Mouse (Mus musculus) heart, embryonic 15.5 days (tissue): ENCODE data around the gene Lin28b. TPM values are rescaled to one million over a fixed set of nuclear protein-coding genes. Genes with fewer than 3 reads are reported as not detected.

Experiments
- ATAC-seq: fragments of 200-750 bp; cut with Nextera tagmentation; replicated peaks from 2 replicates; pipeline ENCODE4 v1.8.0; 2017; ENCODE audit warnings: low read depth, moderate TSS enrichment; ENCODE audit not compliant: insufficient number of reproducible peaks, insufficient read depth, low FRiP score
- H3K27ac ChIP-seq: fragments of 300-500 bp; sonication (generic); 2 replicates; pipeline ENCODE4 v1.5.1; 2015; ENCODE audit warnings: mild to moderate bottlenecking, inconsistent platforms
- H3K27me3 ChIP-seq: fragments of 300-500 bp; sonication (generic); 2 replicates; pipeline ENCODE4 v1.6.1; 2015; ENCODE audit warnings: inconsistent platforms
- H3K36me3 ChIP-seq: fragments of 300-500 bp; sonication (generic); 2 replicates; pipeline ENCODE4 v1.6.1; 2015; ENCODE audit warnings: mild to moderate bottlenecking, inconsistent platforms
- H3K4me1 ChIP-seq: fragments of 300-500 bp; sonication (generic); replicated peaks from 2 replicates; pipeline ENCODE4 v1.6.1; 2015; ENCODE audit warnings: inconsistent platforms
- H3K4me2 ChIP-seq: fragments of 300-500 bp; sonication (generic); 2 replicates; pipeline ENCODE4 v1.6.1; 2015; ENCODE audit warnings: inconsistent platforms, mild to moderate bottlenecking, moderate library complexity
- H3K4me3 ChIP-seq: fragments of 300-500 bp; sonication (generic); 2 replicates; pipeline ENCODE4 v1.5.1; 2015; ENCODE audit warnings: mild to moderate bottlenecking, inconsistent platforms
- H3K9ac ChIP-seq: fragments of 300-500 bp; sonication (generic); 2 replicates; pipeline ENCODE4 v1.6.1; 2015; ENCODE audit warnings: mild to moderate bottlenecking, inconsistent platforms
- H3K9me3 ChIP-seq: fragments of 300-500 bp; sonication (generic); replicated peaks from 2 replicates; pipeline ENCODE4 v1.6.1; 2016; ENCODE audit warnings: inconsistent platforms
- WGBS: fragments of 180-500 bp; shearing (Covaris S2); methylation state at CpG from one replicate; pipeline ENCODE4 v1.1.7; 2015; ENCODE audit warnings: mixed read lengths; 5-methylcytosine and 5-hydroxymethylcytosine counted together
- polyA plus RNA-seq: library from polyadenylated mRNA; unstranded; fragments of >200 nt; fragmentation: Nextera tagmentation; extraction: Ambion mirVana; gene quantifications from 2 replicates; pipeline ENCODE4 v1.2.1, GENCODE M21; 2015

The Lin28b gene
- 2.2 and 3.5 TPM in 2 replicates for polyA plus RNA-seq

DNA sequence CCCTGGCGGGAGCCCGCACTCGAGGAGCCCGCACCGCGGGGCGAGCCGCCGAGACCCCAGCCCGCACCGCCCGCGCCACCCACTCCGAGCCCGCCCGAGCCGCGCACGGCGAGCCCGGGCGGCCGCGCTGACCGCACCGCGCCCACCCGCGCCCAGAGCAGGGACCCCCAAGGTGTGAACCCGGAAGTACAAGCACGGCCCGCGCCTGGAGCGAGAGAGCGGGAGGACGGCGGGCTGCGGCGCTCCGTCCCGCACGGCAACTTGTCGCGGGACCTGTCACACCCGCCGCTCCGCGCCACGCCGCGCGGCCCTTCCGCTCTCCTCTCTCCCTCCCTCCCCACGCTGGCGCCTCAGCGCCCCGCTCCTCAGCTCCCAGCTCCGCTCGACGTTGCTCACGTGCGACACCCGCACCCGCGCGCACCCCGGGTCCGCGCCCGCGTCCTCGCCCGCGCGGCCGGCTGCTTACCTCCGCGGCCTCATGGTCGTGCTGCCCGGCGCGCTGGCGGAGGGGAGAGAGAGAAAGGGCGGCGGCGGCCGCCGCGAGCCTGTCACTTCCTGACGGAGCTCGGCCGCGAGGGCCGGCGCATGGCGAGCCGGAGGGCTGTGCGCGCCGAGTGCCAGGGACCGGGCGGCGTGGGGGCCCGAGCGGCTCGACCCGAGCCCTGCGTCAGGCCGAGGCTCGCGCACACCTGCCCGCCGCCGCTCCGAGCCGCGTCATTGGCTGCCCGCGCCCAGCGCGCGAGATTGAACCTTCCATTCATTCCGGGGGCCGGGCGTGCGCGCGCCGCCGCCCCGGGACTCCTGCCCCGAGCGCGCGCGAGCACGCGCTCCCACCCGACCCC lies at the start of gene Lin28b:
Lin28b (minus strand) TSS at position 635 of the 842 bp plus-strand sequence.
- Histone ChIP-seq H3K9ac (peak within 1 kb of the TSS; percentile 47), H3K36me3 (no peaks in the 10 kb centered on the region), H3K4me2 (peak within 1 kb of the TSS; percentile 98), H3K4me3 (peak within 1 kb of the TSS; percentile 76), H3K4me1 (peaks cover 12% of the 10 kb centered on the region), H3K27ac (no peak within 1 kb of the TSS), H3K27me3 (peaks cover 27% of the 10 kb centered on the region), H3K9me3 (no peaks in the 10 kb centered on the region)
- under 1% methylated on average over 126 of the region's 139 CpGs for WGBS
- ATAC-seq, result peak; percentile 80

DNA sequence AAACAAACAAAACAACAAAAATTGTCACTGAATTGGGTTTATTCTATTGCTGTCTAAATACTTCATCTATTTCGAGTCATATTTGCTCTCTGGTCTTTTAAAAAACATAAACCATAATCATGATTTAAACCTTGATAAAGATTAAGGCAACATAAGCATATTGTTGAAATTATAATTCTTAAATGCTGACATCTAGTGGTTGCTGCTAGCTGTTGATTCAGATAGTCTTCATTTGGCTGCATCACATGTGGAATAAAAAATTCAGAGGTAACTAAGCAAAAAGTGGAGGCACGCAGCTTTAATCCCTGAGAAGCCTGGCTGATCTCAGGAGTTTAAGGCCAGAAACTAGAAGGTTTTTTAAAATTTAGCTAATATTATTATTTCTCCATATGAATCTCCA lies 25.6 kb upstream of the Lin28b start:
- H3K4me1 ChIP-seq, result no peaks in the 10 kb centered on the region
- ATAC-seq, result no peak
- H3K36me3 ChIP-seq, result no peaks in the 10 kb centered on the region
- H3K27me3 ChIP-seq, result no peaks in the 10 kb centered on the region
- H3K9ac ChIP-seq, result no peak overlapping the region
- H3K9me3 ChIP-seq, result no peaks in the 10 kb centered on the region
- H3K4me3 ChIP-seq, result no peak overlapping the region
- H3K4me2 ChIP-seq, result no peak overlapping the region
- 53% methylated on average over 2 of the region's 2 CpGs for WGBS
- no peak overlapping the region for H3K27ac ChIP-seq

DNA sequence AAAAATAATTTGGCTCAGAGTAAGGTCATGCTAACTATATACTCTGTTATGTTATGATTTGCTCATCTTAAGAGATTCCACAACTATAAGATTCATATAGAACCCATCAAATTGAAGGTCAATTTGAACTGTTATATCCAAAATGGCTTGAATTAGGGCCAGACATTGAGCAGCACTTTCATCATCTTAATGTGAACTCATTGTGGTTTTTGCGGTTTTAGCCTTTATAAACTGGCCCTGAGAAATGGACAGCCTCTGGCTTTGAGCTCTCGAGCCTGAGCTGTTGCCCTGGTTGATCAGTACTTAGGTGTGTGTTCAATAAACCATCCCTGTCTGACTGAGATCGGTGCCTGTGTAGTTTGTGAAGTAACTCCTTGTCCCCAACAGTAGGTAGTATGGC lies 24.5 kb upstream of the Lin28b start:
- 73% methylated on average over 3 of the region's 3 CpGs for WGBS
- no peak overlapping the region for H3K4me2 ChIP-seq

DNA sequence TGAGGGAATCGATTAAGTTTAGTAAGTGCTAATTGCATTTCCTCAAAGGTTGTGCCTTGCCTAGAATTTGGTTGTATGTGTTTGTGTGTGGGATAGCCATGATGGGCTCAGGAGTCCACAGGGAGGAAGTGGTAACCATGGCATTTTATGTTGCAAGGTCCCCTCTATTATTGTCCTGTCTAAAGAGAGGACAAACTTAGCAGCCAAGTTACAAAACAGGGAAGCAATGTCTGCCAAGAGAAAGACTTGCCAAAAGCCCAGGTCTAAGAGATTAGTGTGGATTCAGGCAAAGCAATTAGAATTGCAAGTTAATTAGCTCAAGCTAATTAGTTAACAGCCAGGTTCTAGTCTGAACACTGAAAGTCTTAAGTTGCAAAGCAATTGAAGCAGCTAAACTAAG lies 14.1 kb upstream of the Lin28b start:
- Histone ChIP-seq H3K4me1 (no peaks in the 10 kb centered on the region), H3K27ac (no peak overlapping the region), H3K36me3 (no peaks in the 10 kb centered on the region), H3K27me3 (no peaks in the 10 kb centered on the region), H3K9me3 (no peaks in the 10 kb centered on the region), H3K4me2 (no peak overlapping the region), H3K4me3 (no peak overlapping the region), H3K9ac (no peak overlapping the region)
- no peak for ATAC-seq
- 82% methylated on average over 1 of the region's 1 CpGs for WGBS

More for the DNA sequence above, 24.5 kb upstream of the Lin28b start:
- H3K4me3 ChIP-seq, result no peak overlapping the region
- no peaks in the 10 kb centered on the region for H3K36me3 ChIP-seq
- no peaks in the 10 kb centered on the region for H3K9me3 ChIP-seq
- H3K9ac ChIP-seq, result no peak overlapping the region
- H3K27ac ChIP-seq, result no peak overlapping the region
- no peaks in the 10 kb centered on the region for H3K27me3 ChIP-seq
- ATAC-seq, result no peak
- H3K4me1 ChIP-seq, result no peaks in the 10 kb centered on the region

DNA sequence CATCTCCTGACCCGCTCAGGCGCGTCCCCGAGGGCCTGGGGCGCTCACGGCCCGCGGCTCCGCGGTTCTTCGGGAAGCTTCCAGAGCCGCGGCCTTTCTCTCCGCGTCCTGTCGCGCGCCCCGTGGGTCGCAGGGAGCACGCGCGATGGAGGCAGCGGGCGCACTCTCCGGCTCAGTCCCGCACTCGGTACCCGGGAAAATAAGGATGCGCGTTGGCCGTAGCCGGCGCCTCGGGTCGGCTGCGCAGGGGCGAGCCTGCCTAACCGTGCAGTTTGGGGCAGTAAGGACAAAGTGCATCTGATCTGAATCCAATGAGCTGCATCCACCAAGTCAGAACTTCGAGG lies 380 bp upstream of the Lin28b start:
- Histone ChIP-seq H3K9ac (peak overlapping the region; percentile 47), H3K36me3 (no peaks in the 10 kb centered on the region), H3K27me3 (peaks cover 27% of the 10 kb centered on the region), H3K4me3 (peak overlapping the region; percentile 76), H3K4me2 (peak overlapping the region; percentile 98), H3K4me1 (peaks cover 12% of the 10 kb centered on the region), H3K9me3 (no peaks in the 10 kb centered on the region), H3K27ac (no peak overlapping the region)
- WGBS, result under 1% methylated on average over 36 of the region's 40 CpGs
- ATAC-seq, result 0 out of 2 replicates have a peak, but pooled peaks have one; percentile 56

DNA sequence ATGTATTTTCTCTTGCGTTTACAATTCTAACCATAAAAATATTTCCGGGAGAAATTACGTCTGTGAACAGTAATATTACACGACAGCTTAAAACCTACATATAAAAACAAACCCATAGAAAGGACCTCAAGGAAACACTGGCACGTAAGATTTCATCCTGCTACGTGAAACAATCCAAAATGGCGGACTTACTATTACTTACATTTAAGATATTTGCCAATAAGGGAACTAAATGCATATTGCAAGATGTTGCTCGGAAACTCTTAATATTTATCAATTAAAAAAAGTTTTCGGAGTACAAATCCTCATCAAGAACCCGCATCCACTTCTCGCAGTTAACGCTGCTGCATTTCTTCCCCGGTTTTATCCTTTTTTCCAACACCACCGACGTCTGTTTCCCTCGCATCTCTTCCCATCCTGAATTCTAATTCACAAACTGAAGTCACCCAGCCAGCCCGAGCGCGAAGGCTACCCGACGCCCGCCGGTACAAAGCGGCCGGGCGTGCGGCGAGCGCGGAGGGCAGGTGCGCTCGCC lies 902 bp downstream of the Lin28b start:
- H3K4me3 ChIP-seq, result peak overlapping the region; percentile 76
- H3K36me3 ChIP-seq, result no peaks in the 10 kb centered on the region
- ATAC-seq, result peak; percentile 67; the same call in 1 of the 2 replicates
- H3K4me1 ChIP-seq, result peaks cover 12% of the 10 kb centered on the region
- no peak overlapping the region for H3K27ac ChIP-seq
- peaks cover 27% of the 10 kb centered on the region for H3K27me3 ChIP-seq
- peak overlapping the region; percentile 98 for H3K4me2 ChIP-seq
- WGBS, result 2% methylated on average over 32 of the region's 32 CpGs
- peak overlapping the region; percentile 47 for H3K9ac ChIP-seq
- H3K9me3 ChIP-seq, result no peaks in the 10 kb centered on the region

DNA sequence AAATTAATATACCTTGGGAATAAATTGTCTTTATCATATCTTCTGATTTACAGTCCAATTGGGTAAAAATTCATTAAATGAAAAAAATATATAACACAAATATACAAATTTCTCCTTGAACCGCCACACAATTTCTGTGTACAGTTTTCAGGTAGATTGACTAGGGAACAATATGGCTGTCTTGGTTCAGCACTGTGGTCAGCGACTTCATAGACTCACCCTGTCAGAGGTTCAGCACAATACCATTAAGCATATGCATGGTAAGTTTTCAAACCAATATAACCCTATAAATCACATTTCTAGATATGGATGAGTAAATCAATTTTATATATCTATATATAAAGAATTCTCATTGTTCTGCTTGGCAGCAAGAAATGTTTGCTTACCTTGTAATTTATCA lies 3.0 kb downstream of the Lin28b start:
- H3K36me3 ChIP-seq, result no peaks in the 10 kb centered on the region
- H3K27me3 ChIP-seq, result peaks cover 21% of the 10 kb centered on the region
- no peak overlapping the region for H3K4me3 ChIP-seq
- ATAC-seq, result no peak
- peaks cover 12% of the 10 kb centered on the region for H3K4me1 ChIP-seq
- H3K4me2 ChIP-seq, result no peak overlapping the region
- no peaks in the 10 kb centered on the region for H3K9me3 ChIP-seq
- no peak overlapping the region for H3K27ac ChIP-seq
- H3K9ac ChIP-seq, result no peak overlapping the region
- 47% methylated on average over 2 of the region's 2 CpGs for WGBS

DNA sequence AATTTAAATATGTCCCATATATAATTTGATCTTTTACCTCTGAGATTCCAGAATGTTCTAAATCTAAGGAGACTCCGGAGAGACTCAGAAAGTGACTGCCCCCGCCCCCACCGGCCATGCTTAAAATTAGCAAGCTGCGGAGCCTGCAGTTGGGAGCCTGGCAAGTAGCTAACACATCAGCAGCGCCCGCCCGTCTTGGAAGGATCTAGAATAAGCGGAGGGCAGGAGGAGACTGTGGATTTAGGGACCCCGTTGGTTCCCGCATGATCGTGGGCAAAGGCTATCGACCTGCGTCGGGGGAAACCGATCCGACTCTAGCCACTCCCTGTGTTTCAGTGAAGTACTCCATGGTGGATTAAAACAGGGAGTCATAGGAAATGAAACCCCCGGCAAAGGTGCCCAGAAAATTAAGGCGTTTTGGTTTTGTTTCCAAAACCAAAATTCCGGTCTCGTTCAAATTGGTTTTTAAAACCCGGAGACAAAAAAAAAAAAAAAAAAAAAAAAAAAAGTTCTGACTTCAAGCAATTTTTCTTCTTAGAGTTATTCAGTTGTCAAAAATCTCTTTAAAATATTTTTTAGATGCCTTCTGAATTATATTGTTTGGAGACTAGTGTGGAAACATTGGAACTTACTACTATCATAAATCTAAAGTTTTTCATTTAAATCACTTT lies 12.4 kb downstream of the Lin28b start:
- 0 out of 2 replicates have a peak, but pooled peaks have one; percentile 22 for ATAC-seq
- Histone ChIP-seq H3K27me3 (peaks cover 2% of the 10 kb centered on the region; the same call in 1 of the 2 replicates), H3K4me1 (peaks cover 12% of the 10 kb centered on the region), H3K36me3 (no peaks in the 10 kb centered on the region), H3K9ac (peak overlapping the region; percentile 50), H3K9me3 (no peaks in the 10 kb centered on the region), H3K4me3 (peak overlapping the region; percentile 57), H3K4me2 (peak overlapping the region; percentile 77), H3K27ac (no peak overlapping the region)
- 2% methylated on average over 21 of the region's 21 CpGs for WGBS

DNA sequence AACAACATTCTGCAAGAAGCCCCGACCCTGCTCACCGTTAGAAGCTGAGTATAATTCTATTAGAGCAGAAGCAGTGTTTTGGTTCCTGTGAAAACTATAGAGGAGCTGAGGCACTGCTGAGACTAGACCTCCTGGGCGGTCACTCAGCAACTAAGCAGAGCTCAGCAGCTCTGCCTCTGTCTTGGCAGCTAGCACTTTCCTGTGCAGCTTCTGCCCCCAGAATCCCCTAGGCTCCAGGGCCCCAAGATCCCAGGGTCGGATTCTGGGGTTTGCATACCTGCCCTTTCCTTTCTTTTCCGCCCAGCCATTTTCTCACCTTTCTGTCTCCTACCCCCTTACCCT lies 13.1 kb downstream of the Lin28b start:
- H3K27ac ChIP-seq, result no peak overlapping the region

DNA sequence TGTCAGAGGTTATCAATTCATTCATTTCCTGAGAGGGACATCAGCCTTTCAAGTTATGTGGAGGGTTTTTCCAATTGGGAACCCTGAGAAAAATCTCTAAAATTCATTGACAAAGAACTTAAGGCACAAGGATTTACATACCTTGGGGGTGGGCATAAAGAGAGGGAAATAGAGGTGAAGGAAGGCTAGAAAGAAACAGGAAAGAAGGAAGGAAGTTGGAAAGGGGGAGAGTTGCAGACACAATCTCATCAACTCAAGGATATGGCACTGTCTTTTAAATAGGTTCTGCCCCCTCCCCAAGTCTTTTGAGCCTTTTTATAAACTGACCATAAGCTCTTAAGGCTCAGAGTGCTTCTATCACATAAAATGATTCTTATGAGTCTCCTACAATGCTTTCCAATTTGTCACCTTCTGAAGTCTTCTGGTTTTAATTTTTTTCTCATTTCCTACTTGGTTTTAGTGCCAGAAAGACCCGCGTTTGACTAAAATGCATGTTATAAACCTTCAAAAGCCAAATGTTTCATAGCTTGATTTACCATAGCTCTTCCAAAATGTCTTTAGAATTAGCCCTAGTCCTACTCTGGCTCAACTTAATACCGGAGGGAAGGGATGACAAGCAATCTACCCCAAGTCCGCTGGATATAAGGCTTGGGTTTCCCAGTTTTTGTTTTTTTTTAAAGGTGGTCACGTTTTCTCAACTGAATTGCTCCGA lies 13.6 kb downstream of the Lin28b start:
- 16% methylated on average over 6 of the region's 6 CpGs for WGBS
- Histone ChIP-seq H3K4me1 (peaks cover 15% of the 10 kb centered on the region), H3K27ac (no peak overlapping the region), H3K4me3 (peak overlapping the region; percentile 57), H3K36me3 (no peaks in the 10 kb centered on the region), H3K9me3 (no peaks in the 10 kb centered on the region), H3K4me2 (peak overlapping the region; percentile 77), H3K27me3 (peaks cover 2% of the 10 kb centered on the region; the same call in 1 of the 2 replicates), H3K9ac (no peak overlapping the region)
- ATAC-seq, result no peak

More for the DNA sequence above, 13.1 kb downstream of the Lin28b start:
- Histone ChIP-seq H3K9me3 (no peaks in the 10 kb centered on the region), H3K9ac (no peak overlapping the region), H3K27me3 (peaks cover 2% of the 10 kb centered on the region; the same call in 1 of the 2 replicates), H3K4me3 (peak overlapping the region; percentile 57), H3K36me3 (no peaks in the 10 kb centered on the region), H3K4me1 (peaks cover 12% of the 10 kb centered on the region), H3K4me2 (peak overlapping the region; percentile 77)
- 13% methylated on average over 5 of the region's 5 CpGs for WGBS
- ATAC-seq, result no peak

DNA sequence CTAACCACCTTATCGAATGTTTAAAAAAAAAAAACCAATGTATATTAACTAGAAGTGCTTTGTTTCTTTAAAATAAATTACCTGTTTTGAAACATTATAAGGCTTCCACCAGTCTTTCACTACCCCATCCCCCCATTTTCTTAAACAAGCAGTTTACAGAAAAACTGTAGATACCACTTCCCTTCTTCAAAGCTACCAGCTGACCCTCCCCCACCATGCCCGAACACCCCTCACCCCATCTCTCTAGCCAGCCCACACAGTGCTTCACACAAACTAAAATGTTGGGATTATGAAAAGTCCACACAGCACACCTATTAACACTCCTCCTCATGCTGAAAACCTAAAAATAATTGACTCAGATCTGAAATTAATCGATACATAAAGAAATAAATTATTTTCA lies 14.9 kb downstream of the Lin28b start:
- Histone ChIP-seq H3K27ac (no peak overlapping the region), H3K36me3 (no peaks in the 10 kb centered on the region), H3K9ac (no peak overlapping the region), H3K4me3 (no peak overlapping the region), H3K4me1 (peaks cover 15% of the 10 kb centered on the region), H3K4me2 (peak overlapping the region; percentile 54; the same call in 1 of the 2 replicates), H3K27me3 (peaks cover 2% of the 10 kb centered on the region; the same call in 1 of the 2 replicates), H3K9me3 (no peaks in the 10 kb centered on the region)
- 38% methylated on average over 3 of the region's 3 CpGs for WGBS
- ATAC-seq, result no peak
